Mouse (Mus musculus) gastrocnemius, adult 18-20 months (tissue): ENCODE results near the gene Gm21962. TPM values are rescaled to one million over a fixed set of nuclear protein-coding genes. Genes with fewer than 3 reads are reported as not detected.

Experiments
- DNase-seq: peaks from one replicate; pipeline ENCODE4 v3.0.0; 2021; ENCODE audit warnings: low spot score
- microRNA-seq: library from miRNA; unstranded; fragments of <30 nt; microRNA quantifications from one replicate; pipeline ENCODE4 v1.2.0, GENCODE M21; 2021
- total RNA-seq, 2 experiments: library from RNA; stranded (reverse); gene quantifications; 2 replicates each; pipeline ENCODE4 v1.2.3; 2021

Gm21962 gene
- total RNA-seq, 2 experiments from 2014 or later, result not detected

DNA sequence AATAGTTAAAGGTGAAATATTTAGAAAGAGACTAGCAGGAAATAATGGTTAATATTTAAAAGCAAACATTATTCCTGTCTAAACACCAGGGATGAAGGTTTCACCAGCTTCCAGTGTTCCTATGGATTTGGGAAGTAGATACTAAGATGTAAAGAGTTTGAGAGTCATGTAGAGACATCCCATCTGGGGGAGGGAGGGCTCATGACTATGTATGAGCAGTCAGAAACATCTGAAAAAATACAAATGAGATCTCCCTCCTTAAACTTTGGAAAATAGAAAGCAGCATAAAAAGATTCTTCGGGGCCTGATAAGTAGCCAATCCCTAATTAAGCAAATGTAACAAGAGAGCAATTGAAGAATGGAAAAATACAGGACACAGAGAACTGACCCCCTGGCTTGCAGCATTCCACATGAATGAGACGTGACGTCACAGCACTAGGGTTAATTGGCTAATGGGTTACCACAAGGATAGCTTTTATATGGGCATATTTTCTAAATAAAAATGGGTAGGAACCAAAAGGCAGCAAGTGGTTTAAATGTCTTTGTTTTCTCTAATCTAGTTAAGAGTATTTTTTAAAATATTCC lies 45.3 kb downstream of the Gm21962 start:
- DNase-seq, result no peak

Small RNAs within 50 kb of the gene (microRNA-seq; reads per million reads assigned to microRNA genes)
- not detected for gene Gm22468

Other genes starting within 250 kb of the Gm21962 start
- gene Ddit4l, start 49.9 kb upstream of the Gm21962 start, total RNA-seq, result 100 to 1,000 TPM; 205 to 307 TPM
- gene H2afz, start 193.0 kb downstream of the Gm21962 start, total RNA-seq, result 10 to 100 TPM; 56.4 to 59.8 TPM
- gene Dnajb14, start 196.2 kb downstream of the Gm21962 start, total RNA-seq, result 1 to 10 TPM; 7.1 to 7.7 TPM
- 10 to 100 TPM; 46.6 to 50.5 TPM for gene Lamtor3, start 247.0 kb downstream of the Gm21962 start, total RNA-seq